Mouse (Mus musculus) lung, embryonic 15.5 days (tissue): Measurements from ENCODE around the gene Dohh. TPM values are rescaled to one million over a fixed set of nuclear protein-coding genes. Genes with fewer than 3 reads are reported as not detected.

Experiments
- ATAC-seq: fragments of 200-750 bp; cut with Nextera tagmentation; 2 replicates; pipeline ENCODE4 v1.8.0; 2017; ENCODE audit warnings: moderate number of reproducible peaks, borderline replicate concordance; ENCODE audit not compliant: low FRiP score, low TSS enrichment; ENCODE audit errors: extremely low read depth
- H3K27ac ChIP-seq: fragments of 300-500 bp; sonication (generic); 2 replicates; pipeline ENCODE4 v1.5.1; 2015; ENCODE audit warnings: moderate library complexity, mild to moderate bottlenecking, inconsistent platforms
- H3K27me3 ChIP-seq: fragments of 300-500 bp; sonication (generic); 2 replicates; pipeline ENCODE4 v1.6.1; 2015; ENCODE audit warnings: inconsistent platforms
- H3K36me3 ChIP-seq: fragments of 300-500 bp; sonication (generic); 2 replicates; pipeline ENCODE4 v1.6.1; 2015; ENCODE audit warnings: inconsistent platforms
- H3K4me1 ChIP-seq: fragments of 300-500 bp; sonication (generic); 2 replicates; pipeline ENCODE4 v1.6.1; 2015; ENCODE audit warnings: inconsistent platforms
- H3K4me2 ChIP-seq: fragments of 300-500 bp; sonication (generic); 2 replicates; pipeline ENCODE4 v1.6.1; 2015; ENCODE audit warnings: inconsistent platforms, mild to moderate bottlenecking, moderate library complexity
- H3K4me3 ChIP-seq: fragments of 300-500 bp; sonication (generic); 2 replicates; pipeline ENCODE4 v1.5.1; 2015; ENCODE audit warnings: mild to moderate bottlenecking, inconsistent platforms
- H3K9ac ChIP-seq: fragments of 300-500 bp; sonication (generic); 2 replicates; pipeline ENCODE4 v1.6.1; 2015; ENCODE audit warnings: inconsistent platforms
- H3K9me3 ChIP-seq: fragments of 300-500 bp; sonication (generic); 2 replicates; pipeline ENCODE4 v1.6.1; 2016; ENCODE audit warnings: inconsistent platforms
- WGBS: fragments of 180-500 bp; shearing (Covaris S2); methylation state at CpG from one replicate; pipeline ENCODE4 v1.1.7; 2015; 5-methylcytosine and 5-hydroxymethylcytosine counted together
- polyA plus RNA-seq: library from polyadenylated mRNA; unstranded; fragments of >200 nt; fragmentation: Nextera tagmentation; extraction: Ambion mirVana; gene quantifications from 2 replicates; pipeline ENCODE4 v1.2.1, GENCODE M21; 2015

Dohh gene
- polyA plus RNA-seq, 1 experiment from 2014 or later, result 75.9 TPM

DNA sequence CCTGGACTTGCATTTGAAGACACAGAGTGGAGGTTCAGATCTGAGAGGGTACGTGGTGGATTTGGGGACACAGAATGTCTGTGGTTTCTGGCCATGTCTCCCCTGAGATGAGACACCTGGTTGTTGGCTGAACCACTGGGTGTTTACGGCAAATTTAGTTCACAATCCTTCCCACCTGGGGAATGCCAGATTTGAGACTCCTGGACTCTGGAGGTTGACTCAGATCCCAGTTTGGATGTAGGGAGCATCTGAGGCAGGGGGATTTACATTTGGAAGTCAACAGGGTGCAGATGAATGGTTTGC lies 6.9 kb upstream of the Dohh start:
- peak overlapping the region; percentile 39; the same call in 1 of the 2 replicates for H3K27ac ChIP-seq
- peaks cover 24% of the 10 kb centered on the region for H3K36me3 ChIP-seq
- H3K4me2 ChIP-seq, result peak overlapping the region; percentile 80
- peaks cover 33% of the 10 kb centered on the region for H3K4me1 ChIP-seq
- H3K27me3 ChIP-seq, result no peaks in the 10 kb centered on the region
- no peak for ATAC-seq
- H3K9me3 ChIP-seq, result no peaks in the 10 kb centered on the region
- 33% methylated on average over 2 of the region's 2 CpGs for WGBS
- H3K4me3 ChIP-seq, result peak overlapping the region; percentile 71
- H3K9ac ChIP-seq, result peak overlapping the region; percentile 95

DNA sequence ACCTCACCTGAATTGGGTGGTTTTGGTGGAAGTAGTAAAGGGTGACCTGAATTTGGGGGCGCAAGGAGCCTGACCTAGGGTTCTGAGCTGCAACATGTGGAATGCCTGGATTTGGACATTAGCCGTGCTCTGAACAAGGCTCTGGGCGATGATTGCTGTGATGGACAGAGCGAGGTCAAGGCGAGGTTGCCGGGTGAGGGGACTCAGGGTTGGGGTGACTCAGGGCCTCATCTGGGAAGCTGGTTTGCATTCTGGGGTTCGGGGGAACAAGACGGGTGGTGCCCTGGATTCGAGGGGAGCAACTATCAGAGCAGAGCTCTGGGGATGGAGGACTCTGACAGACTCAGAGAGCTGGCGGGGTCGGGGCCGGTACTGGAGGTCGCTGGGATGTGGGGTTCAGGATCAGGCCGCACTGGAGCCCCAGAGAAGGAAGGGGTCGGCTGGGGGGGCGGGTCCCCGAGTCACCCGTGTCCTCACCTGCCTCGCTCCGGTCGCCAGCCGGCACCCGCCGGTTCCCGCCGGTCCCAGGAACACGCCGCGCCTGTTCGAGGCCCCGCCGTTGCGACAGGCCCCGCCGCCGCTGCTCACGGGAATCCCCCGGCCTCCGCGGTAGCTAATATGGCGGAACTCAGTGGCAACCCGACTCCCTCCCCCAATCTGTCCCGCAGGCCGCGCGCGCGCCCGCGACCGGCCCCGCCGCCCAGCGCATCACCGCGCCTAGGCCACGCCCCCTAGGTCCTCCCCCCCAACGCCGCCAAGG lies 6.3 kb upstream of the Dohh start, which contains the start of gene Fzr1:
TSS of gene Fzr1 (minus strand) at position 724 of the 760 bp plus-strand sequence.
- Histone ChIP-seq H3K27me3 (no peaks in the 10 kb centered on the region), H3K4me3 (peak within 1 kb of the TSS; percentile 71), H3K36me3 (peaks cover 21% of the 10 kb centered on the region), H3K4me1 (peaks cover 33% of the 10 kb centered on the region), H3K27ac (peak within 1 kb of the TSS; percentile 73), H3K9me3 (no peaks in the 10 kb centered on the region), H3K4me2 (peak within 1 kb of the TSS; percentile 80), H3K9ac (peak within 1 kb of the TSS; percentile 95)
- ATAC-seq, result no peak; the same call in 1 of the 2 replicates
- WGBS, result 1% methylated on average over 41 of the region's 59 CpGs

DNA sequence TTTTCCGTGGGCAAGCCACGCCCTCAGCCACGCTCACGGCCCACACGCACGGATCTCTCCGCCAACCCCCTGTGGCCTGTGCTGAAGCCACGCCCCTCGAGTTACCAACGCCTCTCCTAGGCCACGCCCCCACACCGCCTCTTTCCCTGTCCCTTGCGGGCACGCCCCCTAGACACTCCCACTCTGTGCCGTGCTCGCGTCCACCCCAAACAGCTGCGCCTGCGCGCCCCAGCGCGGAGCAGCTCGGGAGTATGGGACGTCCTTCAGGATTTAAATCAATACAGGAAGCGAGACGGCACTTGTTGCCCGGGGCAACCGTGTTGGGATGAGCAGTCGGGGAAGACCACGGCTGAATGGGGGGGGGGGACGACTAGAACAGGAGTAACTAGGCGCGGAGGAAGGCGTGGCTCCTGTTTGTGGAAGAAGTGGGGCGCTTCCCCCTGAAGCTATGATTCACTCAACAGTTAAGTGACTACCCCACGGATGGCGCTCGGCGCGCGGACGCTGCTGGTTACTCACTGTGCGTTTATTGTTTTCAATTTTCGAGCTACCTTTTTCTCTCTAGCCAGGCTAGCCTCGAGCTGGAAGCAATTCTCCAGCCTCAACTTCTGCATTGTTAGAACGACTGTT lies 5.6 kb upstream of the Dohh start:
- Histone ChIP-seq H3K27me3 (no peaks in the 10 kb centered on the region), H3K36me3 (peaks cover 15% of the 10 kb centered on the region), H3K27ac (peak overlapping the region; percentile 73), H3K9me3 (no peaks in the 10 kb centered on the region), H3K4me2 (peak overlapping the region; percentile 80), H3K4me1 (peaks cover 33% of the 10 kb centered on the region), H3K9ac (peak overlapping the region; percentile 50), H3K4me3 (peak overlapping the region; percentile 71)
- ATAC-seq, result peak; percentile 95
- WGBS, result under 1% methylated on average over 45 of the region's 46 CpGs

DNA sequence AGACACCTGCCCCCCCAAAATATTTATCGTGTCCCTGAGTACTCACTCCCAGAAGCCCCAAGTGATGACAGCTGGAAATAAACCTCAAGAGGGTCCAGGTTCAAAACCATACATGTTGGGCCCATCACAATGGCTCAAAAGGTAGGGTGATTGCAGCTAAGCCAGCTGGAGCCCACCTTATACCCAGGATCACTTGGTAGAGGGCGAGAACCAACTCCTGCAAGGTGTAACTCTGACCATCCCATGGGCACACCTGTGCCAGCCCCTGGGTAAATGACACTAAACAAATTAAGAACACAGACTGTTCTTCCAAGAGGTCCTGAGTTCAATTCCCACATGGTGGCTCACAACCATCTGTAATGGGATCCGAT lies 5.1 kb upstream of the Dohh start:
- no peaks in the 10 kb centered on the region for H3K9me3 ChIP-seq
- H3K4me2 ChIP-seq, result peak overlapping the region; percentile 59
- WGBS, result 61% methylated on average over 3 of the region's 3 CpGs
- peaks cover 33% of the 10 kb centered on the region for H3K4me1 ChIP-seq
- H3K4me3 ChIP-seq, result peak overlapping the region; percentile 50
- H3K9ac ChIP-seq, result peak overlapping the region; percentile 50
- H3K27ac ChIP-seq, result peak overlapping the region; percentile 73
- H3K27me3 ChIP-seq, result no peaks in the 10 kb centered on the region
- peaks cover 10% of the 10 kb centered on the region for H3K36me3 ChIP-seq
- no peak for ATAC-seq

DNA sequence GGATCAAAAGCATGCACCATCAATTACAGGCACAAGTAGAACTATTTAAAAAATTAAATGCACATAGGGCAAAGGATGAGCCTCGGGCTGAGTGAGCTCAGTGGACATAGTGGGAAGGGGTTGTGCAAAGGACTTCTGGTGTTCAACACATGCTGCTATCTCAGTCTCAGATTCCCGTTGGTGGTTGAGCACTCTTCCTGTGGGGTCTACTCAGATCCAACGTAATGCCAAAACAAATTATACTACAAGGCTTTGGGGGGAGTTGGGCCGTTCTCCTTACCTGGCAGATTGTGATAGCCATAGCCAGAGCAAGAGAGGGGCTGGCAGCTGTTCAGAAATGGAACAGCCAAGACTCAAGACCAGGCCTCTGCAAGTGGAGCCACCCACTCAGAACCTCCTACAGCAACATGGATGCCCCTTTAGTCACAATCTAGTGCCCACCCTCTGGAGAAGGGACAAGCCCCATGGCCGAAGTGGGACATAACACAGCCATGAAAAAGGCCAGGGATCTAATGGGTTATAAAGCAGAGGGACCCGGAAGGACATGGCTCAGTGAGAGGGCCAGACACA lies 4.3 kb upstream of the Dohh start:
- no peaks in the 10 kb centered on the region for H3K9me3 ChIP-seq
- peaks cover 36% of the 10 kb centered on the region for H3K4me1 ChIP-seq
- no peak overlapping the region for H3K27ac ChIP-seq
- ATAC-seq, result no peak
- no peak overlapping the region for H3K9ac ChIP-seq
- no peaks in the 10 kb centered on the region for H3K27me3 ChIP-seq
- peaks cover 7% of the 10 kb centered on the region; the same call in 1 of the 2 replicates for H3K36me3 ChIP-seq
- no peak overlapping the region for H3K4me2 ChIP-seq
- 83% methylated on average over 6 of the region's 6 CpGs for WGBS
- no peak overlapping the region for H3K4me3 ChIP-seq

DNA sequence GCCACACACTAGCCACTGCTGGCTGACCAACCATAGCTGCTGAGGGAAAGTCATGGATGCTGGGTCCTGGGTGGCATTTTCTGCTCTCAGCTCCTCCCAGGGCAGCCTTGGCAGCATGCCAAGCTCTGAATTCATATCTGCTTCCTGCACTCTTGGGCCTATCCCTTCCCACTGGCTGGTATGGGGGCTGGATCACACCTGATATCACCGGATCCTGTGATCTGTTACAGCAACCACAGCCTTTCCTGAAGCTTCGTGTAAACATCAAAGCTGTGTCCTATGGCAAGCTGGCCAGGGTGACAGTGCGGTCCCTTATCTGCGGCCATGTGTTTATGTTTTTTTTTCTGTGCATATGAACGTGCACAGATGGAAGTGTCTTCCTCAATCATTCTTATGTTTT lies 2.2 kb upstream of the Dohh start:
- Histone ChIP-seq H3K4me1 (peaks cover 31% of the 10 kb centered on the region), H3K4me3 (no peak overlapping the region), H3K27ac (peak overlapping the region; percentile 48), H3K4me2 (no peak overlapping the region), H3K9ac (no peak overlapping the region), H3K27me3 (no peaks in the 10 kb centered on the region), H3K9me3 (no peaks in the 10 kb centered on the region), H3K36me3 (peaks cover 9% of the 10 kb centered on the region)
- no peak for ATAC-seq
- WGBS, result 38% methylated on average over 5 of the region's 5 CpGs

DNA sequence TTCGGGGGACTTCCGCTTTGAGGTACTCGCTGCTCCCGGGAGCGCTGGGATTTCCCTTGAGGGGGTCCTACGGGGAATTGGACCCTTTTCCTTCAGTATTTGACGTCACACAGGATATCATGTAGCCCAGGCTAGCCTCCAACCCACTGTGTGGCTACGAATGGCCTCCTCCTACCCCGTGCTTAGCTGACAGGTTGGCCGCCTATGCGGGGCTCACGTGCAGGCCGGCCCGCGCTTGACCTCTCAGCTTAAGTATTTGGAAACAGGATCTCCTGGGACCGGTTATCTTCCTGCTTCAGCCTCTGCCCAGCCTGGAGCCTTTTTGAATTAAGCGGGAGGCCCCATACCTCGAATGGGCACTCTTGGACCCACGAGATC lies 366 bp downstream of the Dohh start:
- peak; percentile 11; the same call in 1 of the 2 replicates for ATAC-seq

GRCm38 (mm10) chr10:81385603-81386306 lies 1.5 kb downstream of the Dohh start:
- no peak overlapping the region for H3K27ac ChIP-seq
- no peaks in the 10 kb centered on the region for H3K27me3 ChIP-seq
- 66% methylated on average over 22 of the region's 22 CpGs for WGBS
- H3K4me2 ChIP-seq, result peak overlapping the region; percentile 87
- peaks cover 27% of the 10 kb centered on the region for H3K36me3 ChIP-seq
- H3K4me3 ChIP-seq, result peak overlapping the region; percentile 97
- H3K9me3 ChIP-seq, result no peaks in the 10 kb centered on the region
- no peak for ATAC-seq
- peaks cover 28% of the 10 kb centered on the region for H3K4me1 ChIP-seq
- peak overlapping the region; percentile 84; the same call in 1 of the 2 replicates for H3K9ac ChIP-seq

More for the DNA sequence above, 366 bp downstream of the Dohh start:
- Histone ChIP-seq H3K36me3 (peaks cover 27% of the 10 kb centered on the region), H3K9ac (peak overlapping the region; percentile 84), H3K27ac (peak overlapping the region; percentile 73), H3K27me3 (no peaks in the 10 kb centered on the region), H3K4me3 (peak overlapping the region; percentile 97), H3K4me1 (peaks cover 23% of the 10 kb centered on the region), H3K4me2 (peak overlapping the region; percentile 87), H3K9me3 (no peaks in the 10 kb centered on the region)
- WGBS, result under 1% methylated on average over 19 of the region's 19 CpGs

GRCm38 (mm10) chr10:81387716-81388115 lies 3.5 kb downstream of the Dohh start:
- WGBS, result 94% methylated on average over 20 of the region's 20 CpGs

DNA sequence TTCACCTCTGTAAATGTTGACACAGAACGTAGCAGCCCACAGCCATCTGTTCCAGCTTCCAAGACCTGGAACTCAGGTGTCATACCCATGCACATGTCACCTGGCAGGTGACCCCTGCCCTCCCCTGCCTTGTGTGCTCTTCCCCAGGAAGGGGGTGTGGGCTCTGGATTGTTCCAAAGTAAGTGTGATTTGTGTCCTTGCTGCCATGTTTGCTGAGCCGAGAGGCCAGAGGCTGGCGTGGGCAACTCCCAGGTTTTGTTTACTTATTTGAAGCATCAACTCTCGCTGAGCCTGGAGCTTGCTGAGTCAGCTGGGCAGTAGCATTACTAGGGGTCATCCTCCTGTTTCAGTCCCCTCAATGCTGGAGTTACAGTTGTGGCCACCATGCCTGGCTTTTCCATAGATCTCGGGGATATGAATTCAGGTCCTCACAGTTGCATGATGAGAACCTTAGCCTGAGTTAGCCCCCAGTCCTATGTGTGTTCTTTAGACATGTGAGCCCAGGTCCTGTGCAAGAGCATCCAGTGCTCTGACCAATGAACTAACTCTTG lies 4.4 kb downstream of the Dohh start, which contains the start of gene Gm48552:
TSS of gene Gm48552 (plus strand) at position 501 of the 551 bp plus-strand sequence.
- 44% methylated on average over 5 of the region's 5 CpGs for WGBS

More at GRCm38 (mm10) chr10:81387716-81388115, 3.5 kb downstream of the Dohh start:
- Histone ChIP-seq H3K36me3 (peaks cover 27% of the 10 kb centered on the region), H3K4me3 (no peak overlapping the region), H3K9ac (no peak overlapping the region), H3K4me1 (peaks cover 28% of the 10 kb centered on the region), H3K4me2 (no peak overlapping the region), H3K27ac (no peak overlapping the region), H3K9me3 (no peaks in the 10 kb centered on the region), H3K27me3 (no peaks in the 10 kb centered on the region)
- no peak for ATAC-seq

GRCm38 (mm10) chr10:81389373-81389772 lies 5.1 kb downstream of the Dohh start:
- peaks cover 27% of the 10 kb centered on the region for H3K36me3 ChIP-seq
- H3K4me2 ChIP-seq, result no peak overlapping the region
- H3K9me3 ChIP-seq, result no peaks in the 10 kb centered on the region
- H3K27me3 ChIP-seq, result no peaks in the 10 kb centered on the region
- ATAC-seq, result no peak
- 47% methylated on average over 3 of the region's 3 CpGs for WGBS
- peaks cover 43% of the 10 kb centered on the region for H3K4me1 ChIP-seq
- H3K9ac ChIP-seq, result peak overlapping the region; percentile 15; the same call in 1 of the 2 replicates
- H3K27ac ChIP-seq, result peak overlapping the region; percentile 9; the same call in 1 of the 2 replicates
- H3K4me3 ChIP-seq, result no peak overlapping the region

More for the DNA sequence above, 4.4 kb downstream of the Dohh start, which contains the start of gene Gm48552:
- H3K4me2 ChIP-seq, result no peak within 1 kb of the TSS
- peaks cover 27% of the 10 kb centered on the region for H3K36me3 ChIP-seq
- no peaks in the 10 kb centered on the region for H3K9me3 ChIP-seq
- no peaks in the 10 kb centered on the region for H3K27me3 ChIP-seq
- no peak for ATAC-seq
- H3K27ac ChIP-seq, result peak within 1 kb of the TSS; percentile 9; the same call in 1 of the 2 replicates
- peaks cover 37% of the 10 kb centered on the region for H3K4me1 ChIP-seq
- no peak within 1 kb of the TSS for H3K4me3 ChIP-seq
- peak within 1 kb of the TSS; percentile 15; the same call in 1 of the 2 replicates for H3K9ac ChIP-seq
